Mouse (Mus musculus): ENCODE measurements around the gene Tctex1d1. TPM values are rescaled to one million over a fixed set of nuclear protein-coding genes. Genes with fewer than 3 reads are reported as not detected.

Gene Tctex1d1
- polyA plus RNA-seq, 1 experiment from 2014 or later = 1.1 TPM

- Histone ChIP-seq H3K9me3 (no peaks in the 10 kb centered on the region), H3K36me3 (no peaks in the 10 kb centered on the region)
- 79% methylated on average over 4 of the region's 4 CpGs for WGBS
Observed at GRCm38 (mm10) chr4:102990016-102990415, 11.6 kb downstream of the Tctex1d1 start.

GRCm38 (mm10) chr4:102990595-102991340, 12.4 kb downstream of the Tctex1d1 start:
- ATAC-seq (ENCODE audit: low FRiP score, low read depth) = no peak
- H3K9ac ChIP-seq = no peak overlapping the region
- no peaks in the 10 kb centered on the region for H3K27me3 ChIP-seq
- H3K4me1 ChIP-seq = peaks cover 12% of the 10 kb centered on the region
- H3K4me3 ChIP-seq = no peak overlapping the region
- H3K4me2 ChIP-seq (replicated peaks) = no peak overlapping the region
- no peak overlapping the region for H3K27ac ChIP-seq
- H3K36me3 ChIP-seq = no peaks in the 10 kb centered on the region
- no peaks in the 10 kb centered on the region for H3K9me3 ChIP-seq
- 66% methylated on average over 11 of the region's 11 CpGs for WGBS

More at GRCm38 (mm10) chr4:102990016-102990415, 11.6 kb downstream of the Tctex1d1 start:
- H3K27ac ChIP-seq = no peak overlapping the region
- H3K4me2 ChIP-seq (replicated peaks) = no peak overlapping the region
- no peak overlapping the region for H3K9ac ChIP-seq
- ATAC-seq (ENCODE audit: low FRiP score, low read depth) = no peak
- no peaks in the 10 kb centered on the region for H3K27me3 ChIP-seq
- peaks cover 12% of the 10 kb centered on the region for H3K4me1 ChIP-seq
- H3K4me3 ChIP-seq = no peak overlapping the region

- H3K4me1 ChIP-seq = peaks cover 12% of the 10 kb centered on the region
- 58% methylated on average over 3 of the region's 3 CpGs for WGBS
- H3K9me3 ChIP-seq = no peaks in the 10 kb centered on the region
- H3K4me2 ChIP-seq (replicated peaks) = no peak overlapping the region
- no peak overlapping the region for H3K27ac ChIP-seq
- no peak overlapping the region for H3K9ac ChIP-seq
- no peak overlapping the region for H3K4me3 ChIP-seq
- no peak for ATAC-seq (ENCODE audit: low FRiP score, low read depth)
- no peaks in the 10 kb centered on the region for H3K36me3 ChIP-seq
- no peaks in the 10 kb centered on the region for H3K27me3 ChIP-seq
Observed at GRCm38 (mm10) chr4:102991685-102992084, 13.3 kb downstream of the Tctex1d1 start.

GRCm38 (mm10) chr4:103004681-103005080, 26.3 kb downstream of the Tctex1d1 start:
- no peaks in the 10 kb centered on the region for H3K27me3 ChIP-seq
- H3K4me2 ChIP-seq (replicated peaks) = no peak overlapping the region
- 53% methylated on average over 4 of the region's 4 CpGs for WGBS
- H3K9ac ChIP-seq = no peak overlapping the region
- H3K9me3 ChIP-seq = no peaks in the 10 kb centered on the region
- H3K4me3 ChIP-seq = no peak overlapping the region
- H3K4me1 ChIP-seq = peaks cover 46% of the 10 kb centered on the region
- H3K27ac ChIP-seq = 0 out of 2 replicates have a peak overlapping the region, but pooled peaks have one; percentile 65
- ATAC-seq (ENCODE audit: low FRiP score, low read depth) = no peak
- no peaks in the 10 kb centered on the region for H3K36me3 ChIP-seq

GRCm38 (mm10) chr4:103005190-103005945, 27.0 kb downstream of the Tctex1d1 start:
- no peaks in the 10 kb centered on the region for H3K27me3 ChIP-seq
- H3K4me2 ChIP-seq (replicated peaks) = no peak overlapping the region
- no peaks in the 10 kb centered on the region for H3K9me3 ChIP-seq
- no peak overlapping the region for H3K9ac ChIP-seq
- H3K27ac ChIP-seq = peak overlapping the region; percentile 88
- no peaks in the 10 kb centered on the region for H3K36me3 ChIP-seq
- peaks cover 39% of the 10 kb centered on the region for H3K4me1 ChIP-seq
- no peak overlapping the region for H3K4me3 ChIP-seq
- ATAC-seq (ENCODE audit: low FRiP score, low read depth) = peak; percentile 80; the same call in 1 of the 2 replicates
- WGBS = 12% methylated on average over 15 of the region's 15 CpGs

GRCm38 (mm10) chr4:103006266-103006665, 27.9 kb downstream of the Tctex1d1 start:
- H3K4me3 ChIP-seq = no peak overlapping the region
- no peaks in the 10 kb centered on the region for H3K9me3 ChIP-seq
- no peak overlapping the region for H3K4me2 ChIP-seq (replicated peaks)
- H3K36me3 ChIP-seq = no peaks in the 10 kb centered on the region
- H3K27me3 ChIP-seq = no peaks in the 10 kb centered on the region
- H3K27ac ChIP-seq = peak overlapping the region; percentile 88
- H3K4me1 ChIP-seq = peaks cover 37% of the 10 kb centered on the region
- 56% methylated on average over 5 of the region's 5 CpGs for WGBS
- no peak for ATAC-seq (ENCODE audit: low FRiP score, low read depth)
- H3K9ac ChIP-seq = 0 out of 2 replicates have a peak overlapping the region, but pooled peaks have one; percentile 4

- Histone ChIP-seq H3K9me3 (no peaks in the 10 kb centered on the region), H3K27ac (peak overlapping the region; percentile 88), H3K4me2 (replicated peaks) (no peak overlapping the region), H3K4me3 (no peak overlapping the region), H3K4me1 (peaks cover 39% of the 10 kb centered on the region), H3K9ac (no peak overlapping the region), H3K36me3 (no peaks in the 10 kb centered on the region), H3K27me3 (no peaks in the 10 kb centered on the region)
- ATAC-seq (ENCODE audit: low FRiP score, low read depth) = no peak
- WGBS = 9% methylated on average over 4 of the region's 4 CpGs
Observed at GRCm38 (mm10) chr4:103006943-103007418, 28.6 kb downstream of the Tctex1d1 start.

GRCm38 (mm10) chr4:103010734-103011133, 32.3 kb downstream of the Tctex1d1 start:
- H3K27me3 ChIP-seq = no peaks in the 10 kb centered on the region
- no peaks in the 10 kb centered on the region for H3K9me3 ChIP-seq
- H3K4me2 ChIP-seq (replicated peaks) = no peak overlapping the region
- no peaks in the 10 kb centered on the region for H3K36me3 ChIP-seq
- 95% methylated on average over 4 of the region's 4 CpGs for WGBS
- no peak overlapping the region for H3K4me3 ChIP-seq
- no peak overlapping the region for H3K27ac ChIP-seq
- no peak overlapping the region for H3K9ac ChIP-seq
- ATAC-seq (ENCODE audit: low FRiP score, low read depth) = no peak
- H3K4me1 ChIP-seq = peaks cover 44% of the 10 kb centered on the region

GRCm38 (mm10) chr4:103011823-103012222, 33.4 kb downstream of the Tctex1d1 start:
- Histone ChIP-seq H3K27me3 (no peaks in the 10 kb centered on the region), H3K9me3 (no peaks in the 10 kb centered on the region), H3K4me2 (replicated peaks) (0 out of 2 replicates have a peak overlapping the region, but pooled peaks have one; percentile 20), H3K9ac (no peak overlapping the region), H3K4me3 (no peak overlapping the region), H3K4me1 (peaks cover 33% of the 10 kb centered on the region), H3K27ac (no peak overlapping the region), H3K36me3 (no peaks in the 10 kb centered on the region)
- ATAC-seq (ENCODE audit: low FRiP score, low read depth) = no peak
- 9% methylated on average over 7 of the region's 7 CpGs for WGBS

GRCm38 (mm10) chr4:103013490-103013889, 35.1 kb downstream of the Tctex1d1 start:
- H3K9me3 ChIP-seq = no peaks in the 10 kb centered on the region
- no peak for ATAC-seq (ENCODE audit: low FRiP score, low read depth)
- 0 out of 2 replicates have a peak overlapping the region, but pooled peaks have one; percentile 12 for H3K4me2 ChIP-seq (replicated peaks)
- H3K4me1 ChIP-seq = peaks cover 20% of the 10 kb centered on the region
- H3K27ac ChIP-seq = peak overlapping the region; percentile 15; the same call in 1 of the 2 replicates
- no peak overlapping the region for H3K9ac ChIP-seq
- no peak overlapping the region for H3K4me3 ChIP-seq
- no peaks in the 10 kb centered on the region for H3K27me3 ChIP-seq
- H3K36me3 ChIP-seq = no peaks in the 10 kb centered on the region
- WGBS = 12% methylated on average over 4 of the region's 4 CpGs

- H3K9ac ChIP-seq = no peak within 1 kb of the TSS
Observed at GRCm38 (mm10) chr4:103026621-103027020, 48.2 kb downstream of the Tctex1d1 start, which contains the start of gene Insl5. Gene Insl5 (minus strand): TSS chr4:103026842.

GRCm38 (mm10) chr4:103027745-103028144, 49.3 kb downstream of the Tctex1d1 start:
- 0 out of 2 replicates have a peak overlapping the region, but pooled peaks have one; percentile 22 for H3K27ac ChIP-seq
- no peaks in the 10 kb centered on the region for H3K9me3 ChIP-seq
- peaks cover 10% of the 10 kb centered on the region; the same call in 1 of the 2 replicates for H3K4me1 ChIP-seq
- no peak for ATAC-seq (ENCODE audit: low FRiP score, low read depth)
- no peaks in the 10 kb centered on the region for H3K36me3 ChIP-seq
- no peaks in the 10 kb centered on the region for H3K27me3 ChIP-seq
- no peak overlapping the region for H3K4me2 ChIP-seq (replicated peaks)
- no peak overlapping the region for H3K9ac ChIP-seq
- WGBS = 54% methylated on average over 7 of the region's 7 CpGs
- H3K4me3 ChIP-seq = no peak overlapping the region

More at GRCm38 (mm10) chr4:103026621-103027020, 48.2 kb downstream of the Tctex1d1 start, which contains the start of gene Insl5:
- Histone ChIP-seq H3K9me3 (no peaks in the 10 kb centered on the region), H3K27me3 (no peaks in the 10 kb centered on the region), H3K4me3 (no peak within 1 kb of the TSS), H3K27ac (no peak within 1 kb of the TSS), H3K4me1 (peaks cover 10% of the 10 kb centered on the region; the same call in 1 of the 2 replicates), H3K4me2 (replicated peaks) (no peak within 1 kb of the TSS), H3K36me3 (no peaks in the 10 kb centered on the region)
- ATAC-seq (ENCODE audit: low FRiP score, low read depth) = no peak
- 73% methylated on average over 4 of the region's 4 CpGs for WGBS
